Mouse (Mus musculus) heart, adult 2 months (tissue): ENCODE results near the gene Cacna1d.
A peak's percentile ranks its signal among the peaks of the same experiment; 100 is the strongest.

Source experiments
- CTCF ChIP-seq: fragments of 200-600 bp; IDR thresholded peaks from 2 replicates; pipeline ENCODE4 v1.8.1; 2022; ENCODE audit warnings: antibody characterized with exemption, mild to moderate bottlenecking, moderate library complexity
- POLR2A ChIP-seq: fragments of 200-500 bp; IDR thresholded peaks from 2 replicates; pipeline ENCODE4 v1.6.1; 2011; ENCODE audit warnings: mild to moderate bottlenecking, low read depth, low read length, control low read depth; ENCODE audit not compliant: insufficient read depth

GRCm38 (mm10) chr14:30515931-30516723 is 24.9 kb upstream of the Cacna1d start:
- TF ChIP-seq POLR2A (no peak), CTCF (peak; percentile 66)
